Mouse (Mus musculus) intestine, embryonic 14.5 days (tissue): ENCODE data around the gene Pcif1. TPM values are rescaled to one million over a fixed set of nuclear protein-coding genes. Genes with fewer than 3 reads are reported as not detected.
"Not testable (repeated sequence)": the region's sequence is repeated elsewhere in the genome, so short reads cannot be mapped to it uniquely, and the experiment has no call there.

Experiments
- ATAC-seq: fragments of 200-750 bp; cut with Nextera tagmentation; replicated peaks from 2 replicates; pipeline ENCODE4 v1.8.0; 2017; ENCODE audit warnings: low read depth, moderate number of reproducible peaks, moderate TSS enrichment, moderate library complexity; ENCODE audit not compliant: low FRiP score, low TSS enrichment
- DNase-seq: peaks from one replicate; pipeline ENCODE4 v3.0.0-alpha.2; 2018; ENCODE audit warnings: low spot score
- H3K27ac ChIP-seq: fragments of 300-500 bp; sonication (generic); 2 replicates; pipeline ENCODE4 v1.5.1; 2014; ENCODE audit warnings: low read depth, mild to moderate bottlenecking, control low read depth
- H3K27me3 ChIP-seq: fragments of 300-500 bp; sonication (generic); replicated peaks from 2 replicates; pipeline ENCODE4 v1.6.1; 2014; ENCODE audit warnings: low read length, control low read depth; ENCODE audit not compliant: control insufficient read depth, insufficient read depth
- H3K36me3 ChIP-seq: fragments of 300-500 bp; sonication (generic); 2 replicates; pipeline ENCODE4 v1.6.1; 2014; ENCODE audit warnings: low read length, control low read depth; ENCODE audit not compliant: control insufficient read depth, insufficient read depth
- H3K4me1 ChIP-seq: fragments of 300-500 bp; sonication (generic); replicated peaks from 2 replicates; pipeline ENCODE4 v1.6.1; 2014; ENCODE audit warnings: low read length, control low read depth, mixed read lengths; ENCODE audit not compliant: control insufficient read depth, insufficient read depth
- H3K4me2 ChIP-seq: fragments of 300-500 bp; sonication (generic); 2 replicates; pipeline ENCODE4 v1.6.1; 2014; ENCODE audit warnings: low read length
- H3K4me3 ChIP-seq: fragments of 300-500 bp; sonication (generic); 2 replicates; pipeline ENCODE4 v1.5.1; 2014; ENCODE audit warnings: low read depth, low read length, control low read depth, mixed read lengths
- H3K9ac ChIP-seq: fragments of 300-500 bp; sonication (generic); 2 replicates; pipeline ENCODE4 v1.6.1; 2014; ENCODE audit warnings: mild to moderate bottlenecking, low read length
- H3K9me3 ChIP-seq: fragments of 300-500 bp; sonication (generic); 2 replicates; pipeline ENCODE4 v1.6.1; 2016; ENCODE audit warnings: low read length, control low read depth; ENCODE audit not compliant: control insufficient read depth
- WGBS: fragments of 180-500 bp; shearing (Covaris S2); extraction: QIAGEN DNeasy Blood & Tissue Kit; methylation state at CpG from one replicate; pipeline ENCODE4 v1.1.7; 2014; 5-methylcytosine and 5-hydroxymethylcytosine counted together
- polyA plus RNA-seq: library from polyadenylated mRNA; unstranded; fragments of >200 nt; fragmentation: Nextera tagmentation; extraction: Ambion mirVana; gene quantifications from 2 replicates; pipeline ENCODE4 v1.2.1, GENCODE M21; 2014

Gene Pcif1
- polyA plus RNA-seq, 1 experiment from 2014 or later, result 76.0 TPM

DNA sequence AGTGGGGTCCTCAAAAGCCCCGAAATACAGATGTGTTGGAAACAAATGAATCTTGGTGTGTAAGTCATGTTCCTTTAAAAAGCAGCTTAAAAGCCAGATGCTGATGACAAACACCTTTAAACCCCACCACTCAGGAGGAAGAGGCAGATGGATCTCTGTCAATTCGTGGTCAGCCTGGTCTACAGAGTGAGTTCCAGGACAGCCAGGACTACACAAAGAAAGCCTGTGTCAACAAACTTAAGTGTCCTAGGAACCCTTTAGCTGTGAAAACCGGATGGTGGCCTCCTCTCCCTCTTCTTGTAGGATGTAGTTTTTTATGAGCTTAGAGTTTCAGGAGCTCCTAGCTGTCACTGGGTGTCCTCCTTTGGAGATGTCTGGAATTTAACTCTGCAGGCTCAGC, 5.5 kb upstream of the Pcif1 start:
- Histone ChIP-seq H3K36me3 (no peaks in the 10 kb centered on the region), H3K27ac (peak overlapping the region; percentile 64), H3K9ac (no peak overlapping the region), H3K4me3 (no peak overlapping the region), H3K4me1 (peaks cover 16% of the 10 kb centered on the region; the same call in 1 of the 2 replicates), H3K4me2 (no peak overlapping the region), H3K27me3 (no peaks in the 10 kb centered on the region), H3K9me3 (no peaks in the 10 kb centered on the region)
- WGBS, result 48% methylated on average over 3 of the region's 3 CpGs
- DNase-seq, result no peak
- no peak for ATAC-seq

GRCm38 (mm10) chr2:164874239-164874769, 4.8 kb upstream of the Pcif1 start:
- no peak overlapping the region for H3K9ac ChIP-seq
- 11% methylated on average over 1 of the region's 1 CpGs for WGBS
- ATAC-seq (peak; percentile 21; the same call in 1 of the 2 replicates), DNase-seq (no peak)
- no peak overlapping the region for H3K4me3 ChIP-seq
- H3K27me3 ChIP-seq, result no peaks in the 10 kb centered on the region
- H3K36me3 ChIP-seq, result no peaks in the 10 kb centered on the region
- H3K27ac ChIP-seq, result peak overlapping the region; percentile 64
- no peaks in the 10 kb centered on the region for H3K9me3 ChIP-seq
- peaks cover 16% of the 10 kb centered on the region; the same call in 1 of the 2 replicates for H3K4me1 ChIP-seq
- no peak overlapping the region for H3K4me2 ChIP-seq

DNA sequence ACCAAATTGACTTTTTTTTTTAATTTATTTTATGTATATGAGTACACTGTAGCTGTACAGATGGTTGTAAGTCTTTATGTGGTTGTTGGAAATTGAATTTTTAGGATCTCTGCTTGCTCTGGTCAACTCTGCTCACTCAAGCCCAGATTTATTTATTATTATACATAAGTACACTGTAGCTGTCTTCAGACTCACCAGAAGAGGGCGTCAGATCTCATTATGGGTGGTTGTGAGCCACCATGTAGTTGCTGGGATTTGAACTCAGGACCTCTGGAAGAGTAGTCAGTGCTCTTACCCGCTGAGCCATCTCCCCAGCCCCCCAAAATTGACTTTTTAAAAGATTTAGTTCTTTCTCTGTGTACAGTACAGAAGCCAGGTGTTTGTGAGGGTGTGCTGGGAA, 3.5 kb upstream of the Pcif1 start:
- not testable (repeated sequence) for H3K9me3 ChIP-seq, H3K9ac ChIP-seq, H3K27ac ChIP-seq, ATAC-seq, H3K4me2 ChIP-seq, DNase-seq, H3K27me3 ChIP-seq, H3K36me3 ChIP-seq, H3K4me3 ChIP-seq
- WGBS, result 51% methylated on average over 2 of the region's 2 CpGs
- H3K4me1 ChIP-seq, result peaks cover 20% of the 10 kb centered on the region

DNA sequence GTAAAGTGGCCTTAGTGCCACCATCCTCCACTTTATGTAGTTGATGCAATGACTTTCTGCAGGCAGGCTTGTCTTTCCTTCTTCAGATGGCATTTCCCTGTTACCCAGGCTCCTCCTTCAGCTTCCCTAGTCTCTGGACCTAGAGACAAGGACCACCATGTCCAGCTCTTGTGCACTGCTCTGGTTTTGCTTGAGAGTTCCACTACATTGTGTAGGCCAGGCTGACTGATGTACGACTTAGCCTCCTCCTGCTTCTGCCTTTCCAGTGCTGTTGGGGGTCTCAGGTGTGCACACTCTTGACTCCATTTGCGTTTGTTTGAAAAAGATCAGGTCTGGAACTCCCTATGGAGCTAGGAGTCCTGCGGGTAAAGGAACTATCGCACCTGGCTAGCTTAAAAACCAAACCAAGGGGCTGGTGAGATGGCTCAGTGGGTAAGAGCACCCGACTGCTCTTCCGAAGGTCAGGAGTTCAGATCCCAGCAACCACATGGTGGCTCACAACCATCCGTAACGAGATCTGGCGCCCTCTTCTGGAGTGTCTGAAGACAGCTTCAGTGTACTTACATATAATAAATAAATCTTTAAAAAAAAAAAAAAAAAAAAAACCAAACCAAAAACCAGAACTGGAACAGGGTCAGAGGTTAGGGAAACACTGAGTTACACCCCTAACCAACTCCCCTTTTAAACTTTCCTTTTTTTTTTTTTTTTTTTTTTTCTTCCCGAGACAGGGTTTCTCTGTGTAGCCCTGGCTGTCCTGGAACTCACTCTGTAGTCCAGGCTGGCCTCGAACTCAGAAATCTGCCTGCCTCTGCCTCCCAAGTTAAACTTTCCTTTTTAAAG, 1.5 kb upstream of the Pcif1 start:
- not testable (repeated sequence) for ATAC-seq, H3K36me3 ChIP-seq, H3K9me3 ChIP-seq, H3K9ac ChIP-seq, H3K27me3 ChIP-seq, DNase-seq, H3K27ac ChIP-seq
- peaks cover 22% of the 10 kb centered on the region for H3K4me1 ChIP-seq
- 76% methylated on average over 11 of the region's 11 CpGs for WGBS
- H3K4me3 ChIP-seq, result peak overlapping the region; percentile 93
- peak overlapping the region; percentile 61 for H3K4me2 ChIP-seq

DNA sequence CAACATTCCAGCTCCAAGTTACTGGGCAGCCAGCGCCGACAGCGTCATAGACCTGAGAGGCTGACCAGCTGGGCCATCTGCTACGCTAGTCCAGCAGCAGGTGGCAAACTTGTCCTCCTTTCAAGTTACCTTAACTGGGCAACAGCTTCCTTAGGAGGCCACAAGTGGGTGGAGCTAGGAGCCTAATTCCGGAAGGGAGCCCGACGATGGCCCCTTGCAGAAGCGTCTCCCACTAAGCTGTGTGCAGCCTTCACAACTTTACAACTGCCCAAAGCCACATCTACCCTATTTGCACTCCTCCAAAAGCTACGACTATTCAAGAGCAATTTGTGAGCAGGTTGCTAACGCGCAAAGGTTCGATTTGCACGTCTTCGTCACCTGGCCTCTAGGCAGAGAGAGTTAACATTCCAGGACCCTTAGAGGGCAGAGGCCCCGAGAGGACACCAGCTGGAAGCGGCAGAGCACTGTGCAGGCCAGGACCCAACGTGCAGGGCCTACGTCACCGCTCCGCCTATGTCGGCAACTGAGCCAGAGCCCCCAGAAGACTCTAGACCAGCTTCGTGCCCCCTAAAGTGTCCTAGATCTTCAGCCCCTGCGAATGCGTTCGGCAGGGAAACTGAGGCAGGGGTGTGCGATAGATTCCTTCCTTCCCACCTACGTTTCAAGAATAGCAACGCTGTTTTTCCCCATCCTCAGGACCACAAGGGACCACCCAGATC, 436 bp upstream of the Pcif1 start:
- ATAC-seq (peak; percentile 56), DNase-seq (peak; percentile 80)
- Histone ChIP-seq H3K9ac (peak overlapping the region; percentile 100), H3K4me3 (peak overlapping the region; percentile 93), H3K27me3 (no peaks in the 10 kb centered on the region), H3K9me3 (no peaks in the 10 kb centered on the region), H3K36me3 (peaks cover 12% of the 10 kb centered on the region), H3K4me2 (peak overlapping the region; percentile 61), H3K27ac (peak overlapping the region; percentile 100), H3K4me1 (peaks cover 22% of the 10 kb centered on the region)
- 2% methylated on average over 28 of the region's 28 CpGs for WGBS

GRCm38 (mm10) chr2:164879568-164880277, 619 bp downstream of the Pcif1 start:
- Histone ChIP-seq H3K27me3 (no peaks in the 10 kb centered on the region), H3K36me3 (peaks cover 22% of the 10 kb centered on the region), H3K9ac (peak overlapping the region; percentile 100), H3K27ac (peak overlapping the region; percentile 100), H3K9me3 (no peaks in the 10 kb centered on the region), H3K4me1 (peaks cover 14% of the 10 kb centered on the region), H3K4me2 (peak overlapping the region; percentile 84), H3K4me3 (peak overlapping the region; percentile 93)
- ATAC-seq (peak; percentile 79), DNase-seq (peak; percentile 99)
- WGBS, result under 1% methylated on average over 42 of the region's 72 CpGs

GRCm38 (mm10) chr2:164882619-164883018, 3.5 kb downstream of the Pcif1 start:
- Histone ChIP-seq H3K4me1 (peaks cover 12% of the 10 kb centered on the region), H3K9ac (no peak overlapping the region), H3K4me3 (no peak overlapping the region), H3K36me3 (peaks cover 51% of the 10 kb centered on the region), H3K9me3 (no peaks in the 10 kb centered on the region), H3K4me2 (no peak overlapping the region), H3K27me3 (no peaks in the 10 kb centered on the region), H3K27ac (no peak overlapping the region)
- no peak for DNase-seq
- no peak for ATAC-seq
- WGBS, result 80% methylated on average over 9 of the region's 9 CpGs

DNA sequence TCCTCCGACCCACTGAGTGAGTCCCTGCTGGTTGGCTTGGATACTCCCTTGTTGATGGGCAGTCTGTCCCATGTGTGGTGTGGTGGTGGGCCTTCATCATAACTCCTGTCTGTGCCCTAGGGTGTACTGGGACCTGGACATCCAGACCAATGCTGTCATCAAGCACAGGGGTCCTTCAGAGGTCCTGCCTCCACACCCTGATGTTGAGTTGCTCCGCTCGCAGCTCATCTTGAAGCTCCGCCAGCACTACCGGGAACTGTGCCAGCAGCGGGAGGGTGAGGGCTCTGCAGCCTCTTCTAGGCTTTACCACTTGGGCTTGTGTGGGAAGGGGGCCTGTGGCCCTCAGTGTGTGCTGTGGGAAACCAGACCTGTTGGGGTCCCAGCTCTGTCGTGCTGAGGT, 6.7 kb downstream of the Pcif1 start:
- Histone ChIP-seq H3K4me1 (0 out of 2 replicates have a peak, but pooled peaks cover under 1% of the 10 kb centered on the region), H3K27me3 (no peaks in the 10 kb centered on the region), H3K4me3 (no peak overlapping the region), H3K27ac (no peak overlapping the region), H3K9ac (no peak overlapping the region), H3K36me3 (peaks cover 83% of the 10 kb centered on the region), H3K9me3 (no peaks in the 10 kb centered on the region), H3K4me2 (no peak overlapping the region)
- ATAC-seq, result no peak
- DNase-seq, result no peak
- 56% methylated on average over 7 of the region's 7 CpGs for WGBS
